ENCODE assay signal across 8 mouse cellular contexts in the genomic region with DNA sequence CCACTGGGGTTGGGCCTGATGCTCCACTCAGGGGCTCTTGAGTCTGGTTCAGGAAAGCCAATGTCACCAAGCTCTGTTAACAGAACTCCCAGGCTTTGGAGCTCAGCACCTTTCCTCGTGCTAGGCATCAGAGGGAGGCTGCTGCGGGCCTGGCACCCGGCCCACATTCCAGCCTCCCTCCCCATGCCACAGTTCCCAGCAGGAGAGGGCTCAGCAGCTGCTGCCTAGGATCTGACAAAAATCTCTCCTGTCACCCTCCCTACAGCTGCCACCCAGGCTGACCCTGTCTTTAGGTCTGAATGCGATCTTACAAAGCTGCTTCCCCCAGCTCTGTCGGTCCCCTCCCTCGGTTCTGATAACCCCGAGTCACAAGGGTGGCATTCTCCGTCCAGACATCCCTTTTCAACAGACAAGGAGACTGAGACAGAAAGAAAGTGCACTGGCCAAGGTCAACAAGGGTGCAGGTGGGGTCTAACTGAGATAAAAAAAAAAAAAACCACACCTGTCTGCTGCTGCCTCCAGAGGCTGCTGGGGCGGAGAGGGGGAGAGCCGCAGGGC. TPM values are rescaled to one million over a fixed set of nuclear protein-coding genes. Genes with fewer than 3 reads are reported as not detected.
A peak's percentile ranks its signal among the peaks of the same experiment; 100 is the strongest.
DNase-seq lines count a peak whose midpoint lies in the region; ATAC-seq and TF ChIP-seq lines count a peak whose summit lies in the region.

No protein-coding gene starts in this region.

- TF ChIP-seq EP300 in heart, adult 2 months (IDR thresholded peaks at IDR 0.05; ENCODE audit: insufficient read depth, low read depth, low read length), result 0 out of 2 replicates have a peak, but pooled peaks have one; percentile 42
- no peak for TF ChIP-seq EP300 in stomach, postnatal 0 days (optimal IDR thresholded peaks at IDR 0.05)

- intact Hi-C loops in heart, adult 2 months (cut with DNase I), result no loop called here
- intact Hi-C loops in heart, postnatal 36 days (cut with DNase I), result no loop called here

- TF ChIP-seq POLR2A in heart, adult 2 months (IDR thresholded peaks at IDR 0.05; ENCODE audit: insufficient read depth, low read depth, low read length), result no peak

- no peaks in the 10 kb centered on the region for H3K79me2 ChIP-seq in heart, adult 2 months (replicated peaks; ENCODE audit: control insufficient read depth, insufficient read depth, low read length)

- H3K9ac ChIP-seq in heart, adult 2 months (ENCODE audit: low read depth, low read length), result no peak overlapping the region
- H3K9ac ChIP-seq in embryonic facial prominence, embryonic 13.5 days, result peak overlapping the region; percentile 27; the same call in 1 of the 2 replicates
- no peak overlapping the region for H3K9ac ChIP-seq in hindbrain, embryonic 15.5 days
- H3K9ac ChIP-seq in lung, embryonic 16.5 days (ENCODE audit: low read length), result peak overlapping the region; percentile 21; the same call in 1 of the 2 replicates
- H3K9ac ChIP-seq in stomach, postnatal 0 days (ENCODE audit: low read length), result no peak overlapping the region

- H3K4me1 ChIP-seq in heart, adult 2 months (ENCODE audit: control insufficient read depth, insufficient read depth, low read length), result peaks cover 14% of the 10 kb centered on the region
- H3K4me1 ChIP-seq in embryonic facial prominence, embryonic 13.5 days, result peaks cover 33% of the 10 kb centered on the region
- H3K4me1 ChIP-seq in hindbrain, embryonic 15.5 days (replicated peaks), result peaks cover 52% of the 10 kb centered on the region
- H3K4me1 ChIP-seq in lung, embryonic 16.5 days (replicated peaks; ENCODE audit: control insufficient read depth, insufficient read depth, low read length), result peaks cover 40% of the 10 kb centered on the region
- H3K4me1 ChIP-seq in stomach, postnatal 0 days (replicated peaks; ENCODE audit: control insufficient read depth, insufficient read depth), result peaks cover 14% of the 10 kb centered on the region

- H3K36me3 ChIP-seq in heart, adult 2 months (ENCODE audit: control insufficient read depth, insufficient read depth, low read length), result no peaks in the 10 kb centered on the region
- 0 out of 2 replicates have a peak, but pooled peaks cover 5% of the 10 kb centered on the region for H3K36me3 ChIP-seq in embryonic facial prominence, embryonic 13.5 days
- no peaks in the 10 kb centered on the region for H3K36me3 ChIP-seq in hindbrain, embryonic 15.5 days
- H3K36me3 ChIP-seq in lung, embryonic 16.5 days (ENCODE audit: control insufficient read depth, insufficient read depth, low read length), result no peaks in the 10 kb centered on the region; the same call in 1 of the 2 replicates
- no peaks in the 10 kb centered on the region for H3K36me3 ChIP-seq in stomach, postnatal 0 days (ENCODE audit: control insufficient read depth, insufficient read depth, low read length)

- WGBS in heart, adult 2 months, result 29% methylated on average over 10 of the region's 10 CpGs
- 24% methylated on average over 10 of the region's 10 CpGs for WGBS in embryonic facial prominence, embryonic 13.5 days
- WGBS in hindbrain, embryonic 15.5 days, result 24% methylated on average over 10 of the region's 10 CpGs
- WGBS in lung, embryonic 16.5 days, result 15% methylated on average over 10 of the region's 10 CpGs
- 30% methylated on average over 10 of the region's 10 CpGs for WGBS in stomach, postnatal 0 days

- H3K9me3 ChIP-seq in embryonic facial prominence, embryonic 13.5 days, result no peaks in the 10 kb centered on the region
- no peaks in the 10 kb centered on the region for H3K9me3 ChIP-seq in hindbrain, embryonic 15.5 days
- H3K9me3 ChIP-seq in lung, embryonic 16.5 days (ENCODE audit: control insufficient read depth, low read length), result no peaks in the 10 kb centered on the region
- H3K9me3 ChIP-seq in stomach, postnatal 0 days (ENCODE audit: control insufficient read depth, low read length), result no peaks in the 10 kb centered on the region

- H3K4me2 ChIP-seq in embryonic facial prominence, embryonic 13.5 days, result peak overlapping the region; percentile 18
- peak overlapping the region; percentile 13; the same call in 1 of the 2 replicates for H3K4me2 ChIP-seq in hindbrain, embryonic 15.5 days
- 0 out of 2 replicates have a peak overlapping the region, but pooled peaks have one; percentile 8 for H3K4me2 ChIP-seq in lung, embryonic 16.5 days (ENCODE audit: low read depth, low read length)
- no peak overlapping the region for H3K4me2 ChIP-seq in stomach, postnatal 0 days (replicated peaks; ENCODE audit: low read depth)

- H3K27ac ChIP-seq in heart, adult 2 months, result peak overlapping the region; percentile 42
- peak overlapping the region; percentile 68 for H3K27ac ChIP-seq in embryonic facial prominence, embryonic 13.5 days
- H3K27ac ChIP-seq in hindbrain, embryonic 15.5 days (replicated peaks), result peak overlapping the region; percentile 69
- H3K27ac ChIP-seq in lung, embryonic 16.5 days (ENCODE audit: low read length), result peak overlapping the region; percentile 53
- no peak overlapping the region; the same call in 1 of the 2 replicates for H3K27ac ChIP-seq in stomach, postnatal 0 days (replicated peaks)

- DNase-seq in heart, adult 2 months, result no peak
- DNase-seq in heart, postnatal 36 days, result no peak
- DNase-seq in stomach, postnatal 0 days (ENCODE audit: low spot score), result peak; percentile 70
- no peak for DNase-seq in ovary, adult 18-20 months (ENCODE audit: low spot score)

- ATAC-seq in embryonic facial prominence, embryonic 13.5 days (ENCODE audit: insufficient number of reproducible peaks, insufficient read depth, low FRiP score, low TSS enrichment, low read depth), result peak; percentile 72
- no peak for ATAC-seq in hindbrain, embryonic 15.5 days (ENCODE audit: low FRiP score, low read depth)
- peak; percentile 78 for ATAC-seq in lung, embryonic 16.5 days (ENCODE audit: low read depth)
- ATAC-seq in stomach, postnatal 0 days (ENCODE audit: low FRiP score, low TSS enrichment), result 0 out of 2 replicates have a peak, but pooled peaks have one; percentile 8
- no peak for ATAC-seq in granulocyte monocyte progenitor cell, adult 5-6 weeks (replicated peaks; ENCODE audit: poor library complexity, severe bottlenecking)

- no peak for TF ChIP-seq CTCF in heart, adult 2 months (IDR thresholded peaks at IDR 0.05)
- no peak for TF ChIP-seq CTCF in stomach, postnatal 0 days (IDR thresholded peaks at IDR 0.05; ENCODE audit: low read depth)

- H3K27me3 ChIP-seq in heart, adult 2 months (ENCODE audit: control insufficient read depth, insufficient read depth, low read length), result no peaks in the 10 kb centered on the region
- no peaks in the 10 kb centered on the region for H3K27me3 ChIP-seq in embryonic facial prominence, embryonic 13.5 days
- no peaks in the 10 kb centered on the region for H3K27me3 ChIP-seq in hindbrain, embryonic 15.5 days
- no peaks in the 10 kb centered on the region for H3K27me3 ChIP-seq in lung, embryonic 16.5 days (ENCODE audit: control insufficient read depth, insufficient read depth, low read depth, low read length)
- H3K27me3 ChIP-seq in stomach, postnatal 0 days (ENCODE audit: control insufficient read depth, insufficient read depth, low read length), result no peaks in the 10 kb centered on the region

- no peak overlapping the region for H3K4me3 ChIP-seq in heart, adult 2 months
- no peak overlapping the region for H3K4me3 ChIP-seq in embryonic facial prominence, embryonic 13.5 days
- H3K4me3 ChIP-seq in hindbrain, embryonic 15.5 days, result no peak overlapping the region
- no peak overlapping the region for H3K4me3 ChIP-seq in lung, embryonic 16.5 days (ENCODE audit: low read length)
- H3K4me3 ChIP-seq in stomach, postnatal 0 days (ENCODE audit: low read depth, low read length), result no peak overlapping the region

RNA-seq across cellular contexts. Expression of gene Efhd2, which starts 7.7 kb away (rescaled TPM):
- 10 to 100 TPM; 19.4 to 21.2 TPM for total RNA-seq in heart, adult 2 months (2021)
- polyA plus RNA-seq in heart, adult 2 months (2012; rRNA removed), result 28.4 and 33.0 TPM in 2 replicates
- 10 to 100 TPM; 20.4 to 21.3 TPM for total RNA-seq in heart, postnatal 36 days (2021)
- polyA plus RNA-seq in embryonic facial prominence, embryonic 13.5 days (2015; fragmentation: Nextera tagmentation; extraction: Ambion mirVana), result 51.2 and 52.0 TPM in 2 replicates
- 77.8 and 83.5 TPM in 2 replicates for polyA plus RNA-seq in hindbrain, embryonic 15.5 days (2015; fragmentation: Nextera tagmentation; extraction: Ambion mirVana)
- 97.5 and 98.0 TPM in 2 replicates for polyA plus RNA-seq in lung, embryonic 16.5 days (2015; fragmentation: Nextera tagmentation; extraction: Ambion mirVana)
- 111 and 121 TPM in 2 replicates for polyA plus RNA-seq in stomach, postnatal 0 days (2015; fragmentation: Nextera tagmentation; extraction: Ambion mirVana)
- 50.2 and 58.8 TPM in 2 replicates for total RNA-seq in granulocyte monocyte progenitor cell, adult 5-6 weeks (2014; fragmentation: Nextera tagmentation)
- total RNA-seq in granulocyte monocyte progenitor cell, adult 5-6 weeks (2017), result 53.7 and 72.7 TPM in 2 replicates

RNA-seq across cellular contexts. Expression of gene Ctrc, which starts 20.9 kb away (rescaled TPM):
- not detected for total RNA-seq in heart, adult 2 months (2021)
- not detected in 2 replicates for polyA plus RNA-seq in heart, adult 2 months (2012; rRNA removed)
- total RNA-seq in heart, postnatal 36 days (2021), result not detected
- not detected in 2 replicates for polyA plus RNA-seq in embryonic facial prominence, embryonic 13.5 days (2015; fragmentation: Nextera tagmentation; extraction: Ambion mirVana)
- not detected in 2 replicates for polyA plus RNA-seq in hindbrain, embryonic 15.5 days (2015; fragmentation: Nextera tagmentation; extraction: Ambion mirVana)
- polyA plus RNA-seq in lung, embryonic 16.5 days (2015; fragmentation: Nextera tagmentation; extraction: Ambion mirVana), result not detected in 2 replicates
- polyA plus RNA-seq in stomach, postnatal 0 days (2015; fragmentation: Nextera tagmentation; extraction: Ambion mirVana), result not detected in 2 replicates
- not detected in 2 replicates for total RNA-seq in granulocyte monocyte progenitor cell, adult 5-6 weeks (2014; fragmentation: Nextera tagmentation)
- total RNA-seq in granulocyte monocyte progenitor cell, adult 5-6 weeks (2017), result not detected in 2 replicates

RNA-seq across cellular contexts. Expression of gene Cela2a, which starts 41.1 kb away (rescaled TPM):
- total RNA-seq in heart, adult 2 months (2021), result not detected
- 0.26 and 0.62 TPM in 2 replicates for polyA plus RNA-seq in heart, adult 2 months (2012; rRNA removed)
- not detected for total RNA-seq in heart, postnatal 36 days (2021)
- polyA plus RNA-seq in embryonic facial prominence, embryonic 13.5 days (2015; fragmentation: Nextera tagmentation; extraction: Ambion mirVana), result 0.25 TPM in 1 of 2 replicates, not detected in the other
- 0.18 TPM in 1 of 2 replicates, not detected in the other for polyA plus RNA-seq in hindbrain, embryonic 15.5 days (2015; fragmentation: Nextera tagmentation; extraction: Ambion mirVana)
- polyA plus RNA-seq in lung, embryonic 16.5 days (2015; fragmentation: Nextera tagmentation; extraction: Ambion mirVana), result not detected in 2 replicates
- polyA plus RNA-seq in stomach, postnatal 0 days (2015; fragmentation: Nextera tagmentation; extraction: Ambion mirVana), result 18.1 and 22.4 TPM in 2 replicates
- total RNA-seq in granulocyte monocyte progenitor cell, adult 5-6 weeks (2014; fragmentation: Nextera tagmentation), result not detected in 2 replicates
- not detected in 2 replicates for total RNA-seq in granulocyte monocyte progenitor cell, adult 5-6 weeks (2017)

Comparison
In these comparisons a context has a peak if more than half of its experiments do, and no peak if none do; other contexts are left out.
1. H3K9ac ChIP-seq: peak in embryonic facial prominence, embryonic 13.5 days (single experiment) and lung, embryonic 16.5 days (single experiment); none in heart, adult 2 months (single experiment), hindbrain, embryonic 15.5 days (single experiment) and stomach, postnatal 0 days (single experiment).
2. ATAC-seq: peak in embryonic facial prominence, embryonic 13.5 days (single experiment), lung, embryonic 16.5 days (single experiment) and stomach, postnatal 0 days (single experiment); none in hindbrain, embryonic 15.5 days (single experiment) and granulocyte monocyte progenitor cell, adult 5-6 weeks (single experiment).
3. RNA of gene Cela2a, which starts 41.1 kb away (polyA plus RNA-seq): 18.1 to 22.4 TPM in stomach, postnatal 0 days; 0.26 to 0.62 TPM in heart, adult 2 months, 0.18 TPM in hindbrain, embryonic 15.5 days, 0.25 TPM in embryonic facial prominence, embryonic 13.5 days and not detected in lung, embryonic 16.5 days; every median in the first group is over 10 times any median in the second.